Mouse (Mus musculus) heart, adult 2 months (tissue): ENCODE measurements at regions not wholly inside any gene's neighbourhood (a gene's known extent, or its start where the extent isn't known, plus 50 kb on each side); places are given as distances from the start of the nearest gene placed in this dataset.

Experiments
- CTCF ChIP-seq: fragments of 200-600 bp; IDR thresholded peaks from 2 replicates; pipeline ENCODE4 v1.8.1; 2022; ENCODE audit warnings: antibody characterized with exemption, mild to moderate bottlenecking, moderate library complexity
- EP300 ChIP-seq: fragments of 200-500 bp; IDR thresholded peaks from 2 replicates; pipeline ENCODE4 v1.6.1; 2011; ENCODE audit warnings: low read depth, low read length, control low read depth; ENCODE audit not compliant: insufficient read depth
- POLR2A ChIP-seq: fragments of 200-500 bp; IDR thresholded peaks from 2 replicates; pipeline ENCODE4 v1.6.1; 2011; ENCODE audit warnings: mild to moderate bottlenecking, low read depth, low read length, control low read depth; ENCODE audit not compliant: insufficient read depth

DNA sequence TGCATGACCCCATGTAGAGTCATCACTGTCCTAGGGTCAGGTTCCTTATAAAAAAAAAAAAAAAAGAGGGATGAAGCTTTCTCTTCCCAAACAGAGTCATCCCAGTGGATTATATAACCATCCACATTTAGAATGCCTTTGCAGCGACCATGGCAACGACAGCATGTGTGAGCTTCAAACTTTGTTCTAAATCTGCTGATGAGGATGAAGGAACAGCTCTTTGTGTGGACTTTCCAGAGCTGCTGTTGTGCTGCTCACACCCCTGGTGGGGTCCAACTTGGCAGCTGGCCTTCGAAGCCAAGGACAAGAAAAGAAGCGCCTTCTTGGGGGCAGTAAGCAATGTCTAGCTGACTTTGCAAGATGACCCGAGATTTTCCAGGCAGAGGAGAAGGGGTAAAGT, 115.6 kb upstream of the Ptprt start:
- TF ChIP-seq CTCF (no peak), POLR2A (no peak), EP300 (no peak)
